35 mouse cellular contexts compared by ENCODE assay signal in the genomic region with DNA sequence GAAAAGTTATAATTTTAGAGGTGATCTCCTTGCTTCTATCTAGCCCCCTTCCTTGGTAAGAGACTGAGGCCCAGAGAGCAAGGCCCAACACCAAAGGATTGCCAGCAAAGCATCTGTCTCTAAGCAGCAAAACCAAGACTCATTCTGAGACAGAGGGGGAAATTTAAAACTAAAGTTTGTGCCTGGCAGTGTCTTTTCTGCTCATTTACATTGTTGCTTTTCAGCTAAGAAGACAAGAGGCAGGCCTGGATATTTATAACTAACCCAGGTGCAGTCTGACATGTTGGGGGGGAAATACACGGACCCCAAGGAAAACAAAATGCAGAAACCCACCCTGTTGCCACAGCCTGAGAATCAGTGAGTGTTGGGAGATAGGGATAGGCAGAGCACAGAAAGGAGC. TPM values are rescaled to one million over a fixed set of nuclear protein-coding genes. Genes with fewer than 3 reads are reported as not detected.
"Had no signal": no experiment of that assay in that cellular context is flagged by ENCODE, and none has a peak within 500 bp of the region (broad histone marks: within the 10 kb centered on the region; RNA-seq: fewer than 3 reads in every experiment).

No protein-coding gene starts in this region.

- H3K9me3 ChIP-seq: heart, embryonic 10.5 days; heart, embryonic 12.5 days; heart, embryonic 13.5 days; heart, embryonic 15.5 days; hindbrain, embryonic 10.5 days; hindbrain, embryonic 12.5 days; hindbrain, embryonic 13.5 days; hindbrain, embryonic 15.5 days; intestine, embryonic 15.5 days; kidney, embryonic 15.5 days had no signal

- H3K4me3 ChIP-seq: heart, embryonic 10.5 days; heart, embryonic 12.5 days; heart, embryonic 13.5 days; heart, embryonic 15.5 days; hindbrain, embryonic 10.5 days; hindbrain, embryonic 12.5 days; hindbrain, embryonic 13.5 days; hindbrain, embryonic 15.5 days; intestine, embryonic 15.5 days; kidney, embryonic 15.5 days; layer of hippocampus, adult 2 months; left cerebral cortex, adult 2 months had no signal

- H3K4me2 ChIP-seq: heart, embryonic 11.5 days; heart, embryonic 12.5 days; heart, embryonic 13.5 days; heart, embryonic 15.5 days; hindbrain, embryonic 12.5 days; hindbrain, embryonic 13.5 days; hindbrain, embryonic 14.5 days; hindbrain, embryonic 15.5 days; intestine, embryonic 15.5 days; kidney, embryonic 15.5 days had no signal

- H3K27ac ChIP-seq: heart, embryonic 10.5 days; heart, embryonic 13.5 days; heart, embryonic 15.5 days; hindbrain, embryonic 10.5 days; hindbrain, embryonic 12.5 days; hindbrain, embryonic 13.5 days; hindbrain, embryonic 14.5 days; hindbrain, embryonic 15.5 days; hindbrain, postnatal 0 days; intestine, embryonic 15.5 days; kidney, embryonic 15.5 days; kidney, postnatal 0 days; layer of hippocampus, adult 2 months; left cerebral cortex, adult 2 months had no signal

- DNase-seq: heart, postnatal 10 days; heart, postnatal 14 days; heart, postnatal 36 days; heart, postnatal 4 days; kidney, adult 11 months; kidney, adult 18-20 months; kidney, adult 2 months; kidney, adult 8-10 months; kidney, adult 9 months; kidney, postnatal 10 days; kidney, postnatal 14 days; kidney, postnatal 25 days; kidney, postnatal 36 days; kidney, postnatal 4 days; layer of hippocampus, adult 9-11 months; layer of hippocampus, postnatal 36 days had no signal

- ATAC-seq: hindbrain, postnatal 0 days; inflammation-experienced regulatory T-cells, adult 6 months; intestine, embryonic 15.5 days; intestine, embryonic 16.5 days; intestine, postnatal 0 days had no signal

- H3K36me3 ChIP-seq: heart, embryonic 10.5 days; heart, embryonic 12.5 days; heart, embryonic 13.5 days; heart, embryonic 15.5 days; hindbrain, embryonic 10.5 days; hindbrain, embryonic 12.5 days; hindbrain, embryonic 13.5 days; hindbrain, embryonic 15.5 days; intestine, embryonic 15.5 days; kidney, embryonic 15.5 days had no signal

- H3K9ac ChIP-seq: heart, embryonic 12.5 days; heart, embryonic 13.5 days; heart, embryonic 15.5 days; hindbrain, embryonic 12.5 days; hindbrain, embryonic 13.5 days; hindbrain, embryonic 14.5 days; hindbrain, embryonic 15.5 days; intestine, embryonic 15.5 days; kidney, embryonic 15.5 days had no signal

RNA-seq across cellular contexts. Expression of gene Gnaz, which starts 2.6 kb away (rescaled TPM):
- polyA plus RNA-seq: inflammation-experienced regulatory T-cells, adult 6 months had no signal
